Mouse (Mus musculus) monocyte, adult 5-6 weeks (primary cell): ENCODE measurements around the gene Saa2. TPM values are rescaled to one million over a fixed set of nuclear protein-coding genes. Genes with fewer than 3 reads are reported as not detected.
"Not testable (repeated sequence)": the region's sequence is repeated elsewhere in the genome, so short reads cannot be mapped to it uniquely, and the experiment has no call there.

Source experiments
- ATAC-seq: fragments of 153-309, 156-312 bp; replicated peaks from 2 replicates; pipeline ENCODE4 v1.8.0; 2017; ENCODE audit warnings: mild to moderate bottlenecking; ENCODE audit not compliant: low TSS enrichment, insufficient number of reproducible peaks, severe bottlenecking, poor library complexity, low FRiP score
- total RNA-seq: library from RNA; stranded (forward); fragments of 200-1000, 200-491, 200-594 nt; gene quantifications from 3 replicates; pipeline ENCODE4 v1.2.3, GENCODE M21; 2017

Saa2 gene
- not detected in 3 replicates for total RNA-seq

DNA sequence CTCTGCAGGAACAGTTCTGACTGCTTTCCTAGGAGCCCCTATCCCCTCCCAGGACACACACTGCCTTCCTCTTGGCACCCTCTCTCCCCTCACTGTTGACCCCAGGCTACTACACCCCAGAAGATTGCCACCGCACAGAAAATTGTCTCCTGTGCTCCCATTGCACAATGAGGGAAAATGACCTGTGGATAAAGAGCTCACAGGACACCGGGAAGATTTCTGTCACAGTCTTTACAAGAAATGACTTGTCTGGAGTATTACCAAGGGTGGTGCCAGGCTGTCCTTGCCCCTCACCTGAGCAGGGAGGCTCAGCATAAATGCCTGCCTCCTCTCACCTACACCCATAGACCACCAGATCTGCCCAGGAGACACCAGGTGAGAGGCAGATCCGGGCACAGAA is at the start of gene Saa2:
Saa2 (plus strand) TSS at position 301 of the 400 bp plus-strand sequence.
- ATAC-seq: no peak

DNA sequence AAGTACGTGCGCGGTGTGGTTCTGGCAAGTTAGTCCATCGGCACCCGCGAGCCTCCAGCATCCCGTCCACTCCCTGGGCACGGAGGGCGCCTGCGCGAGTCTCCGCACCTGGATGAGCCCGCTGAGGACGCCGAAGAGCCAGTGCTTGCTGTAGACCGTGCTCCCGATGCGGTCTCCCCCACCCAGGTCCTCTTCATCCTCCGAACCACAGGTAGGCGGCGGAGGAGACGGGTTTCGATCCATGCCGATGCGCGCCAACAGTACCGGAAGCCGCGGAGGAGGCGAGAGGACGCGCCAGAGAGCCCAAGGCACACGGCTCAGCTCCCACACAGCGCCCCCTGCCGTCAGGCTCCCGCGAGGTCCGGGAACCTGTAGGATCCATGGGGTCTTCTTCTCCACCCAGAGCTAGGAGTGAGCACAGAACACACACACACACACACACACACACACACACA is 41.2 kb upstream of the Saa2 start, which contains the start of gene Saal1:
Saal1 (minus strand) TSS at position 291 of the 455 bp plus-strand sequence.
- peak; percentile 92 for ATAC-seq

DNA sequence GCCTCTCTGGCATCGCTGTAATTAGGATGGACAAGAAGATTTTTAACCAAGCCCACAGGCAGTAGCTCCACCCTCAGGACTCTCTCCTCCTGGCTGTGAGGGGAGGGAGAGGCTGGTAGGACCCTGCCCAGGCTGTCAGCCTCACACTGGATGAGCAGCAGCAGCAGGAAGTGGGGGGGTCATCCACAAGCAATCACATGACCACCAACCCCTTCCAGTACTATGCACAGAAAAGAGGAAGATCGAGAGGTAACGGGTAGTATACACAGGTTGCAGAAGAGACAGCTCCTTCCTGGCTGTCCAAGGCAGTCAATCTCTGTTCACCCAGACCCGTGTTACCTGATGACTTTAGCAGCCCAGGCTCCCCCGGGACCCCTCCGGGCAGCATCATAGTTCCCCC is 39.3 kb upstream of the Saa2 start:
- ATAC-seq: peak; percentile 34; the same call in 1 of the 2 replicates

DNA sequence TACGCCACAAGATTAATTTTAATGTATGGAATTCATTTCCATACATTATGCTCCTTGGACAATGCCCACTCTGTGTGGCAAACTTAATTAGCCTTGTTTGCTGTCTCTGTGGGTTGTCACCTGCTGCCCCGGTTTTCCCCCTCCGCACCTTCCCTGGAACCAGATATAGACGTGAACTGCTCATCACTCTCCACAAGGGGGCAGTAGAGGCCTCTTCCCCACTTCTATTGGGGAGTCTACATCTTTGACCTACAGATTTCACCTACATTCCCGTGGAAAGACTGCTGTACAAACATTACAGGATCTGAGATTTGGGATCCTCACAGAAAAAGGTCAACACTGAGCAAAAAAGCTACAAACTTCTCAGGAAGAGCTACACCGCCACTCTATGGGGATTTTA is 37.1 kb upstream of the Saa2 start:
- 0 out of 2 replicates have a peak, but pooled peaks have one; percentile 33 for ATAC-seq

GRCm38 (mm10) chr7:46715600-46715999 is 36.0 kb upstream of the Saa2 start, which contains the start of gene Saa3:
Gene Saa3 (minus strand): TSS chr7:46715700.
- no peak for ATAC-seq

DNA sequence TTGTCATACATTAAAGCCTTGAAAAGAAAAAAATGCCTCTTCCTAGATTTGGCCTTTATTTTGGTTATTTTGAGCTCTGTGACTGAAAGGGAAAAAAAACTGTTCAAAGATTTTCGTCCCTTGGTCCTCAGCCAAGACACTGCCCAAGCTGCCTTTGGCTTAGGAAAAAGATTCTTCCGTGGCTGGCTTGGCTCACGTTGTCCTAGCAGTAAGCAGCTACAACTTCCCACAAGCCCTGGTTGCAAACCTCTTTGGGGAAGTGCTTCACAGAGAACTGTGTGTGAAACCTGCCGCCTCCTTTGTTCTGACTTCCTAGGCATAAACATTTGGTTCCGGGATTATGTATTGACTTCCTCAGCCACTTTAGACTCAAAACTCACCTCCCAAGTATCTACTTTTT is 34.7 kb upstream of the Saa2 start:
- ATAC-seq: 0 out of 2 replicates have a peak, but pooled peaks have one; percentile 18

DNA sequence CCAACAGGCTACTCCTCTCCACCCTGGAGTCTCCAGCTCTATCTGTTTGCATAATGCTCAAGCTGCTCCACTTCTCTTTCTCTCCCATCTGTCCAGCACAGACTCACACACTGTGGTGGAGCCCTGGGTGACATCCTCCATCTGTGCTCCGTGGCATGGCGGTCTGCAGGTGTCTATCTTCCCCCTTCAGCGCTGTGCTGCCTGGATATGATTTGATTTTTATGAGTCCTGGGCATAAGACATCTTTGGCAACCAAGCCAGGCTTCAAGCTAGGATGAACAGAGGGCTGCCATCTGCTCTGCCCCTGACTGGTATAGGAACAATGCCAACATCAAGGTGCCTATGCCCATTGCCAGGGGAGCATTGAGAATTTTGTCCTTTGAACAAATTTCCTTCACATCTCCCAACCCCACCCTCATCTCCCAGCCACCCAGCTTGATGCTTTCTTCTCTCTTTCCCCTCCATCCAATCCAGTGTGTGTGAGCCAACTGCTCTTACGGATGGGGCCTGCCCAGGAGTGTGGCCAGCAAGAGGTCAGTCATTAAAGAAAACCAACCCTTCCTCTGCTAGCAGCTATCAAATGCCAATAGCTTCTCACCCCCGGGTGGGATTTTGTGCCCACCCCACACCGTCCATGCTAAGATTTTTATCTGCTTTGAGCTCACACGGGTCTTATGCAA is 32.9 kb upstream of the Saa2 start:
- ATAC-seq: no peak

GRCm38 (mm10) chr7:46719526-46719925 is 32.1 kb upstream of the Saa2 start:
- no peak for ATAC-seq

GRCm38 (mm10) chr7:46720460-46720859 is 31.1 kb upstream of the Saa2 start:
- no peak for ATAC-seq

DNA sequence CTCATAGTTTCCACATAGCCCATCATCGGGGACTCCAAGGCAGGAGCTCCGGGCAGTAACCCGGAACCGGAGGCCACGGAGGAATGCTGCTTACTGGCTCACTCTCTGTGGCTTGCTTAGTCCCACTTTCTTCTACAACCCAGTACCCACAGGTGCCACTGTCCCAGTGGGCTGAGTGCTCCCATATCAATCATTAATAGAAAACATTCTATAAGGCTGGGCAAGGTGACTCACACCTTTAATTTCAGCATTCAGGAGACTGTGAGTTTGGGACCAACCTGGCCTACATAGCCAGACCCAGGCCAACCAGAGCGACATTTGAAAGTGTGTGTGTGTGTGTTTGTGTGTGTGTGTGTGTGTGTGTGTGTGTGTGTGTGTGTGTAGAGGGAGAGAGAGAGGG is 28.2 kb upstream of the Saa2 start:
- ATAC-seq: no peak

GRCm38 (mm10) chr7:46723849-46724248 is 27.7 kb upstream of the Saa2 start:
- ATAC-seq: no peak

DNA sequence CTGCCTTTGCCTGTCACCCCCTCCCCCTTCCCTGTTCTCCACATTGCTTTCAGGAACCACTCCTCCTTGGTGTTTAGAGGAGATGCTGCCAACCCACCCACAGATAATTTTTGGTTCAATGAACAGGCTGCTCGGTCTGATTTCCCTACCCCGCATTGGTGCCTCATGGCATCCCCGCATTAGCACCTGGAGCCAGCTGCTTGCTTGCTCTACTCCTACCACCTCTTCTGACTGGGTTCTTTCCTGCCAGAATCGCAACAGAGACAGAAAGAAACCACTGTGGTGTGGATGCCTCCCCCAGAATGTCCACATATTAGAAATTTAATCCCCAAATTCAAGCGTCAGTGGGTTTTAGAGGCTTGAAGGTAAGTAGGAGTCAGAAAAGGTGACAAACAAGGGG is 27.2 kb upstream of the Saa2 start:
- no peak for ATAC-seq

DNA sequence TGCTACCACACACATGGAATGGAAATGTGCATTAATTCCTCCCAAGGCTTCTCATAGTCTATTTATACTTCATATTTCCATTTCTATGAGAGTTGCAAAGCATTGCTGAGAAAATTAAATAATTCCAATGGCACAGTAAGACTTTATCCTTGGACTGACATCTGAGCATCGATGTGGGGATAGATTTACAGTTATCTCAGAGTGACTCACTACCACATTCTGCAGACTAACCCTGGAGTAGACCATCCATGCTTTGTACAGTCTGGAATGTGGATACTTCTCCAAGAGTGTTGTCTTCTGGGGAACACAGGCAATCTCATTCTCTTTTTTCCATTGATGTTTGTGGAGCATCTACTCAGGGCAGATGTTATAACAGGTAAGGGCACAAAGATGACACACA is 24.0 kb upstream of the Saa2 start:
- ATAC-seq: no peak

DNA sequence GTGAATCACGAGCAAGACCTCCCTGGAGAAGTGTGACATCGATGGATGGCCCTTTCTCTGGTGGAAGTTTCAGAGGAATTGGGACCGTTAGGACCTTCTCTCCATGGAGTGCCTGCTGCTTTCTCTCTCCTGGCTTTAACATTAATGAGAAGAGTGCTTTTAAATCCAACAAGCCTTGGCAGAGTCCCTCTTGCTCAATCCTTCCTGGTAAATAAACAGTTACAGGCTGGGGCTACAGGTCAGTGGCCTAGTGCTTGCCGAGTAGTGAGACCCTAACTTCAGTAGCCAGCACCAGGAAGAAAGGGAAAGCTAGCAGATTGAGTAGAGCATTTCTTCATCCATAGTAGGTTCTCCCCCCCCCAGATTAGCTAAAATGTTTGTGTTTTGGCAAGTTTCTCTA is 19.1 kb upstream of the Saa2 start, which contains the start of gene Saa4:
Saa4 (minus strand) TSS at position 146 of the 400 bp plus-strand sequence.
- no peak for ATAC-seq

- no peak for ATAC-seq
Measured at GRCm38 (mm10) chr7:46734983-46735382, 16.6 kb upstream of the Saa2 start.

DNA sequence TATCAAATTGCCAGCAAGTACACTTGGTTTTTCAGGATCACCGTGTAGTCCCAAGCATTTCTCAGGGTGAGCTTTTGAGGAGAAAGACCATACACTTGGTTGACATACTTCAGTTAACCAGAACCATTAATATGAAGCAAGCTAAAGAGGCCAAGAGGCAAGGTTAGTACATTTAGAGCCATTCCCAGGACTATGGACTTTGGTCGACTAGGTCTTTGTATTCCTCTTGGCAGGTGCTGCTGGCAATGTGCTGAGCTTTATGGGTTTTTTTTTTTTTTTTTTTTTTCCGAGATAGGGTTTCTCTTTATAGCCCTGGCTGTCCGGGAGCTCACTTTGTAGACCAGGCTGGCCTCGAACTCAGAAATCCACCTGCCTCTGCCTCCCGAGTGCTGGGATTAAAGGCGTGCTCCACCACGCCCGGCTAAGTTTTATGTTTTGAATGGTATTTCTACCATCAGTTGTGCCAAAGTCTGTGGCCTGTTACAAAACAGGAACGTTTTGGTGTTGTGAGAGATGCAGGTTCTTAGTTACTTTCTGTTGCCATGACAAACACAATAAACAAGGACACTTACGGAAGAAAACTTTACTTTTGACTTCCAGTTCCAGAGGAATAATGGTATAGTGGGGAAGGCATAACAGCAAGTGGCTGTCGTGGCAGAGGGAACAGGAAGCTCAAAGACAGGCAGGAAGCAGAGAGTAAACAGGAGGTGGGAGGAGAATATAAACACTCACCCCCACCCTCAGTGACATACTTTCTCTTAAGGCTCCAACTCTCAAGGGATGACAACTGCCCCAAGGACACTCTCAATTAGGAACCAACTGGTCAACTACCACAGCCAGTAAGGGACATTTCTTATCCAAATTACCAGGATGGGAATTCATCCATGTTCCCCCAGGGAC is 12.8 kb upstream of the Saa2 start:
- no peak for ATAC-seq

DNA sequence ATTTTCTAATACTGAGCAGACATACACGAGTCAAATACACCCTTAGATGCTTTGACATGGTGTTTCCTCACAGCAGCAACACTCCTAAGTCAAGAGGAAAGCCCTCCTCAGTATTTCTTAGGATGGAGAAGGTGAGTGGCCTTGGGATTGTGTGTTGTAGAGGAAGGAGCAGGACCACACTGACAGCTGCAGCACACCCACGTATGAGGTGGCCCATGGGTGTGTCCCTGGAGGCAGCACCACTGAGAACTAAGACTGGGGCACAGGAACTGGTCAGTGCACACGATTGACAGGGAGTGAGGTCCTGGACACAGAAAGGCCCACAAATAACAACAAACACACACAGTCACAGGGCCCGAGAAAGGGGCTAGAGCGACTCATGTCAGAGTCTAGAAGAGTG is 11.5 kb upstream of the Saa2 start:
- ATAC-seq: not testable (repeated sequence)

GRCm38 (mm10) chr7:46742880-46743279 is 8.7 kb upstream of the Saa2 start, which contains the start of gene Saa1:
Gene Saa1 (minus strand): TSS chr7:46742980.
- ATAC-seq: not testable (repeated sequence)

DNA sequence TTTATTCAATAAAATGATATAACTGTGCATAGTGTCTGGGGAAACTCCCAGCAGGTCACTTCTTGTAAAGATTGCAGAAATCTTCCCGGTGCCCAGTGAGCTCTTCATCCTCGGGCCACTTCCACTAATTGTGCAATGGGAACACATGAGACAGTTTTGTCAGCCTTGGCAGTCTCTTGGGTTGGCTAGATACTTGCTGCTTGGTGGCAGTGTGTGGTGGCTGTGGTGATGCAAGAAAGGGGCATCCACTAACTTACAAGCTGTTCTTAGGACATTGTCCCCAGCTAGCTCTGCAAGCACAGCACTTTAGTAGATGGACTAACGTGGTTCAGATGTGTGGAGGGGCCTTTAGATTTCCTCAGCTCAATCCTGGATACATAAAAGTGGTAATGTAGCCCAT is 5.8 kb upstream of the Saa2 start:
- ATAC-seq: no peak
